Mouse (Mus musculus) midbrain, embryonic 13.5 days (tissue): ENCODE data around the gene Msx3. TPM values are rescaled to one million over a fixed set of nuclear protein-coding genes. Genes with fewer than 3 reads are reported as not detected.

ENCODE experiments used
- ATAC-seq: fragments of 200-750 bp; cut with Nextera tagmentation; 2 replicates; pipeline ENCODE4 v1.8.0; 2017; ENCODE audit warnings: mild to moderate bottlenecking, moderate TSS enrichment, moderate library complexity
- H3K27ac ChIP-seq: fragments of 300-500 bp; sonication (generic); 2 replicates; pipeline ENCODE4 v1.5.1; 2015; ENCODE audit warnings: inconsistent platforms, mild to moderate bottlenecking, moderate library complexity
- H3K27me3 ChIP-seq: fragments of 300-500 bp; sonication (generic); 2 replicates; pipeline ENCODE4 v1.6.1; 2015; ENCODE audit warnings: mild to moderate bottlenecking, inconsistent platforms
- H3K36me3 ChIP-seq: fragments of 300-500 bp; sonication (generic); 2 replicates; pipeline ENCODE4 v1.6.1; 2015; ENCODE audit warnings: mild to moderate bottlenecking, inconsistent platforms
- H3K4me1 ChIP-seq: fragments of 300-500 bp; sonication (generic); replicated peaks from 2 replicates; pipeline ENCODE4 v1.6.1; 2015; ENCODE audit warnings: inconsistent platforms
- H3K4me2 ChIP-seq: fragments of 300-500 bp; sonication (generic); replicated peaks from 2 replicates; pipeline ENCODE4 v1.6.1; 2015; ENCODE audit warnings: moderate library complexity, mild to moderate bottlenecking, inconsistent platforms
- H3K4me3 ChIP-seq: fragments of 300-500 bp; sonication (generic); replicated peaks from 2 replicates; pipeline ENCODE4 v1.5.1; 2015; ENCODE audit warnings: mild to moderate bottlenecking, inconsistent platforms
- H3K9ac ChIP-seq: fragments of 300-500 bp; sonication (generic); replicated peaks from 2 replicates; pipeline ENCODE4 v1.6.1; 2015; ENCODE audit warnings: mild to moderate bottlenecking, inconsistent platforms
- H3K9me3 ChIP-seq: fragments of 300-500 bp; sonication (generic); 2 replicates; pipeline ENCODE4 v1.6.1; 2016; ENCODE audit warnings: mild to moderate bottlenecking, inconsistent platforms
- WGBS: fragments of 180-500 bp; shearing (Covaris S2); methylation state at CpG from one replicate; pipeline ENCODE4 v1.1.7; 2015; 5-methylcytosine and 5-hydroxymethylcytosine counted together
- polyA plus RNA-seq: library from polyadenylated mRNA; unstranded; fragments of >200 nt; fragmentation: Nextera tagmentation; extraction: Ambion mirVana; gene quantifications from 2 replicates; pipeline ENCODE4 v1.2.1, GENCODE M21; 2015

Msx3 gene
- polyA plus RNA-seq, 1 experiment from 2014 or later = 3.6 TPM

DNA sequence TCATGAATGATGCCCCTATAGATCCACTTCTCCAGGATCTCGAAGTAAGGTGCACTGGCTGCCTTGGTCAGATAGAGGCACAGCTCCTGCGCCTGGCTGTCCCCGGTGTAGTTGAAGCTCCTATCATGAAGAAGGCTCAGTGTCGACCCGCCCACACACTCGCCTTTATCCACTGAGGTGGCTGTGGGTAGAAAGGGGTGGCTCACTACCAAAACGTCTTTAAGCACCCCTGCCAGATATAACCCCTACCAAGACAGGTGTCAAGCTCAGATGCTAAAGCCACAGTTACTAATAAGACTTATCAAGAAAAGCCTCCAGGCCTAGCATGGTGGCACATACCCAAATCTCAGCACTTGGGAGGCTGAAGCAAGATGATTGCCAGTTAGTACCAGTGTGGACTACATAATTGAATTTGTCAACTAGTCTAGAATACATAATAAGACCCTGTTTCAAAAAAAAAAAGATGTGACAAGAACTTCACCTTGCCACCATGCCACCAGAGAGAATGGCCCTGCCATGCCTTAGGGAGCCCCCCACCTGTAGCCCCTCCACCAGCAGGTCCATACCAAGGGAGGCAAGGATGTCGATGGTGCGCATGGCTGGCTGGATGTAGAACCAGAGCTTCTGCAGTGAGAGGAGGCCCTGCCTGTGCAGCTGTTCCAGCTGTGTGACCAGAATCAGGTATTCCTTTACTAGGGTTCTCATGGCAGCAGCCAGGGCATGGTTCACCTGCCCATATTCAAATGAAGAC is 41.9 kb downstream of the Msx3 start:
- Histone ChIP-seq H3K4me2 (no peak overlapping the region), H3K27ac (no peak overlapping the region), H3K9ac (no peak overlapping the region), H3K4me1 (no peaks in the 10 kb centered on the region), H3K9me3 (no peaks in the 10 kb centered on the region), H3K4me3 (no peak overlapping the region), H3K36me3 (peaks cover 65% of the 10 kb centered on the region), H3K27me3 (no peaks in the 10 kb centered on the region)
- no peak for ATAC-seq
- 95% methylated on average over 9 of the region's 9 CpGs for WGBS

DNA sequence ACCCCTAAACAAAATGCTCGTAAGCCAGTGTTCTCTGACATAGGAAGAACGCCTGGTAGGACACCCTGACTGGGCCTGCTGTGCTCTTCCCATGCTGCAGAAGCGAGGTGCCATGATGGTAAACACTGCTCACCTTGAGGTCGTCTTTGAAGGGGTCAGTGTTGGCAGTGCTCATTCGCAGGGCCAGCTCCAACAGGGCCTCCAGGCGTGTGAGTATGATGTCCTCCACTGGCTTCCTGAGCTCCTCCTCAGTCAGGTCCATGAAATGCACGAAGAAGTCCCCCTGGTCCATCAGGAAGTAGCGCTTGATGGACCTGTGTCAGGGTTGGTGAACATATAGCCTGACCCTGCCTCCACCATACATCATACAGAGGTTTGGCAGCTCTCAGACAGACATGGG is 44.2 kb downstream of the Msx3 start:
- Histone ChIP-seq H3K36me3 (peaks cover 77% of the 10 kb centered on the region), H3K9me3 (no peaks in the 10 kb centered on the region), H3K4me1 (no peaks in the 10 kb centered on the region), H3K4me3 (no peak overlapping the region), H3K27me3 (no peaks in the 10 kb centered on the region), H3K27ac (no peak overlapping the region), H3K4me2 (no peak overlapping the region), H3K9ac (no peak overlapping the region)
- WGBS = 95% methylated on average over 8 of the region's 8 CpGs
- ATAC-seq = no peak

DNA sequence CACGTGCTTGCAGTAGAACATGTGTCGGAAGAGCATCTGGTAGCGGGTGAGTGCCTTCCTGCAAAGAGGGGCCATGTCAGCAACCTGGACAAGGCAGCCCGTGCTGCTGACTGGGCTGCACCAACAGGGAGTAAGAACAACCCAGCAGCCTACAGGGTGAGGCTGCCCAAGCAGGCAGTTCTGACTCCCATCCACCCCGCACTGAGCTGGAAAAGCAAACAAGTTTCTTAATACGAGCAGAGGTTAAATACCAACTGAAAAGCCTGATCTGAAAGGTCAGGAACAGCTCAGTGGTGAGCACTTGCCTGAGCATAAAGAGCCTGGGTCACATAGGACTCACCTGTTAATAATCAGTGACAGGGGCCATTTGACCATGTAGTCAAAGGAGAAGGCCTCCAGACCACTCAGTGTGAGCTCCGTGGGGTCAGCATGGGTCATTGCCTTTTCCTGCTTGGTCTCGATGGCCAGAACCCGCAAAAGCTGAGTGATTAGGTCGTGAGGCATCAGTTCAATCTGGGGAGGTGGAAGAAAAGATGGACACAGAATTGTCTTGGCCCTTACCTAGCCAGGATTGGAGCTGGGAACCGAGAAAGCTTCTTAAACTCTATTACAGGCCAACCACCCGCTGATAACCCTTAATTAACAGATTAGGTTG is 47.7 kb downstream of the Msx3 start:
- H3K9me3 ChIP-seq = no peaks in the 10 kb centered on the region
- H3K36me3 ChIP-seq = peaks cover 88% of the 10 kb centered on the region
- H3K4me3 ChIP-seq = no peak overlapping the region
- ATAC-seq = no peak
- WGBS = 52% methylated on average over 12 of the region's 12 CpGs
- no peaks in the 10 kb centered on the region for H3K27me3 ChIP-seq
- no peak overlapping the region for H3K4me2 ChIP-seq
- no peaks in the 10 kb centered on the region for H3K4me1 ChIP-seq
- H3K9ac ChIP-seq = no peak overlapping the region
- H3K27ac ChIP-seq = no peak overlapping the region

DNA sequence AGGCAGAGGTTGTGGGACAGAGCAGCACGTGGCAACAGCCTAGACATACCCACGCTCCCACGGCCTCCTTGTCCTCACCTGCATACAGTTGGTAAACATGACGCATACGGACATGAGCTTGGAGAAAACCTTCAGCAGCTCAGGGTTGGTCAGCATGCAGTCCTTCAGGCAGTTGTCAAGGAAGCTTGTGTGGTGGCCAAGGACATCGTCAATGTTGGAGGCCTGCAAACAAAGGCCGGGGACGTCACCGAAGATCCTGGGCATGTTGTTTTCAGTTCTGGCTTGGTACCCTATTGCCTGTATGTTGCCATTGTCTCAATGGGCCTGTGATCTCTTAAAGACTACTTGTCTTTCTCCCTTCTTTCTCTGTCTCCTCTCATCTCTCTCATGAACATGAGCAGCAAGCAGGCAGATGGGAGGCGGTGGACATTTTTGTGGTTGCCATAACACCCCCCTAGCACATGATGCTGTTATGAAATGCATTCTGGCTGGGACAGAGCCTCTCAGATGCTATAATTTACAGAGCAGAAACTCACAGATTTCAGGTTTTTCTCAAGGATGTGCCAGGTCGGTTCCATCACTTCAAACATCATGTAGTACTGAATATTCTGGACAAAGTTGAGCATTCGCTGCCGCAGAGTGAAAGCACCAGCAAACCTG is 50.1 kb downstream of the Msx3 start:
- 94% methylated on average over 13 of the region's 13 CpGs for WGBS
- Histone ChIP-seq H3K4me3 (no peak overlapping the region), H3K9ac (no peak overlapping the region), H3K4me2 (no peak overlapping the region), H3K36me3 (peaks cover 80% of the 10 kb centered on the region), H3K27me3 (no peaks in the 10 kb centered on the region), H3K9me3 (no peaks in the 10 kb centered on the region), H3K4me1 (no peaks in the 10 kb centered on the region), H3K27ac (no peak overlapping the region)
- no peak for ATAC-seq

Other genes starting within 250 kb of the Msx3 start
- 33.4 and 38.8 TPM in 2 replicates for gene Adgra1, start 214.9 kb downstream of the Msx3 start, polyA plus RNA-seq
- gene Kndc1, start 154.4 kb downstream of the Msx3 start, polyA plus RNA-seq = 6.0 and 7.2 TPM in 2 replicates
- not detected in 2 replicates for gene Utf1, start 105.3 kb downstream of the Msx3 start, polyA plus RNA-seq
- gene 6430531B16Rik, start 70.3 kb downstream of the Msx3 start, polyA plus RNA-seq = 0.75 and 0.96 TPM in 2 replicates
- 3.8 and 4.0 TPM in 2 replicates for gene Adam8, start 56.5 kb downstream of the Msx3 start, polyA plus RNA-seq
- 49.6 and 50.7 TPM in 2 replicates for gene Zfp511, start 12.7 kb downstream of the Msx3 start, polyA plus RNA-seq
- gene Tubgcp2, start 12.4 kb downstream of the Msx3 start, polyA plus RNA-seq = 61.1 and 62.9 TPM in 2 replicates
- 88.6 and 92.6 TPM in 2 replicates for gene Caly, start 33.5 kb upstream of the Msx3 start, polyA plus RNA-seq
- gene Prap1, start 44.3 kb upstream of the Msx3 start, polyA plus RNA-seq = 0.46 TPM in 1 of 2 replicates, not detected in the other
- gene Fuom, start 53.4 kb upstream of the Msx3 start, polyA plus RNA-seq = 19.9 and 20.1 TPM in 2 replicates
- gene Paox, start 66.7 kb upstream of the Msx3 start, polyA plus RNA-seq = 7.2 and 7.6 TPM in 2 replicates
- gene Echs1, start 67.4 kb upstream of the Msx3 start, polyA plus RNA-seq = 132 and 133 TPM in 2 replicates
- gene Mtg1, start 88.5 kb upstream of the Msx3 start, polyA plus RNA-seq = 29.2 and 32.8 TPM in 2 replicates
- 7.8 and 8.1 TPM in 2 replicates for gene Sprn, start 105.8 kb upstream of the Msx3 start, polyA plus RNA-seq
- gene Olfr522, start 115.7 kb upstream of the Msx3 start, polyA plus RNA-seq = not detected in 2 replicates
- not detected in 2 replicates for gene Olfr523, start 124.1 kb upstream of the Msx3 start, polyA plus RNA-seq
- not detected in 2 replicates for gene Olfr524, start 156.9 kb upstream of the Msx3 start, polyA plus RNA-seq
- 0.05 TPM in 1 of 2 replicates, not detected in the other for gene Cd163l1, start 169.2 kb upstream of the Msx3 start, polyA plus RNA-seq
- gene 5830411N06Rik, start 198.2 kb upstream of the Msx3 start, polyA plus RNA-seq = not detected in 2 replicates